Comparison of ENCODE assay signal across 14 mouse cellular contexts in genomic region chr8:111435071-111435828, GRCm38 (mm10). TPM values are rescaled to one million over a fixed set of nuclear protein-coding genes. Genes with fewer than 3 reads are reported as not detected.
DNase-seq lines count a peak whose midpoint lies in the region; ATAC-seq and TF ChIP-seq lines count a peak whose summit lies in the region.
"Had no signal": no experiment of that assay in that cellular context is flagged by ENCODE, and none has a peak within 500 bp of the region (broad histone marks: within the 10 kb centered on the region; RNA-seq: fewer than 3 reads in every experiment).

No protein-coding gene starts in this region.

- no peak for TF ChIP-seq POLR2A in embryonic fibroblast, embryonic 13.5 days (IDR thresholded peaks at IDR 0.05; ENCODE audit: low read depth, low read length)

- H3K27ac ChIP-seq in kidney, embryonic 14.5 days (ENCODE audit: low read depth, low read length) = no peak overlapping the region
- H3K27ac ChIP-seq in embryonic fibroblast, embryonic 13.5 days (ENCODE audit: insufficient read depth, low read length) = peak overlapping the region; percentile 19; the same call in 1 of the 2 replicates
- H3K27ac ChIP-seq in gastrocnemius, adult 2 months = no peak overlapping the region
- H3K27ac ChIP-seq: heart, embryonic 10.5 days had no signal

- intact Hi-C loops in gastrocnemius, adult 2 months (cut with DNase I) = no loop called here
- intact Hi-C loops in heart, postnatal 14 days (cut with DNase I) = no loop called here

- 25% methylated on average over 11 of the region's 11 CpGs for WGBS in kidney, embryonic 14.5 days

- no peaks in the 10 kb centered on the region for H3K36me3 ChIP-seq in kidney, embryonic 14.5 days (ENCODE audit: control insufficient read depth, insufficient read depth, low read length)
- no peaks in the 10 kb centered on the region for H3K36me3 ChIP-seq in splenic B cell, adult 2 months (ENCODE audit: control insufficient read depth, insufficient read depth, low read length, poor library complexity, severe bottlenecking)
- H3K36me3 ChIP-seq: heart, embryonic 10.5 days had no signal

- H3K4me2 ChIP-seq in kidney, embryonic 14.5 days (replicated peaks; ENCODE audit: low read depth, low read length) = no peak overlapping the region

- H3K9me3 ChIP-seq in kidney, embryonic 14.5 days (ENCODE audit: control insufficient read depth, low read length) = no peaks in the 10 kb centered on the region
- H3K9me3 ChIP-seq: heart, embryonic 10.5 days had no signal

- no peak for DNase-seq in kidney, postnatal 4 days
- DNase-seq in CD4-positive, CD25-positive, alpha-beta regulatory T cell, adult 2 months (ENCODE audit: low read depth, low spot score) = peak; percentile 63
- peak; percentile 15 for DNase-seq in splenic B cell, adult 2 months (ENCODE audit: low read depth, low spot score)
- DNase-seq in gastrocnemius, adult 2 months = no peak
- no peak for DNase-seq in heart, postnatal 14 days
- DNase-seq: heart, postnatal 4 days; liver, postnatal 0 days had no signal

- H3K27me3 ChIP-seq in kidney, embryonic 14.5 days (ENCODE audit: control insufficient read depth, insufficient read depth, low read length) = no peaks in the 10 kb centered on the region
- no peaks in the 10 kb centered on the region for H3K27me3 ChIP-seq in splenic B cell, adult 2 months (ENCODE audit: control insufficient read depth, insufficient read depth, low read length, poor library complexity, severe bottlenecking)

- TF ChIP-seq CTCF in embryonic fibroblast, embryonic 13.5 days (IDR thresholded peaks at IDR 0.05; ENCODE audit: borderline replicate concordance, insufficient read depth, low read length) = no peak
- TF ChIP-seq CTCF in gastrocnemius, adult 2 months (IDR thresholded peaks at IDR 0.05) = no peak

- no peak overlapping the region for H3K9ac ChIP-seq in kidney, embryonic 14.5 days (ENCODE audit: low read depth, low read length)
- H3K9ac ChIP-seq: liver, postnatal 0 days had no signal

- peak; percentile 83 for ATAC-seq in kidney, embryonic 14.5 days (ENCODE audit: low FRiP score, low TSS enrichment)
- ATAC-seq: liver, postnatal 0 days had no signal

- no peaks in the 10 kb centered on the region for H3K4me1 ChIP-seq in kidney, embryonic 14.5 days (ENCODE audit: control insufficient read depth, insufficient read depth, low read length)
- peaks cover 4% of the 10 kb centered on the region; the same call in 1 of the 2 replicates for H3K4me1 ChIP-seq in embryonic fibroblast, embryonic 13.5 days (ENCODE audit: control insufficient read depth, insufficient read depth, low read length)
- H3K4me1 ChIP-seq: heart, embryonic 10.5 days had no signal

- H3K4me3 ChIP-seq in kidney, embryonic 14.5 days (ENCODE audit: low read length) = no peak overlapping the region
- no peak overlapping the region for H3K4me3 ChIP-seq in embryonic fibroblast, embryonic 13.5 days (ENCODE audit: insufficient read depth, low read length)
- no peak overlapping the region for H3K4me3 ChIP-seq in gastrocnemius, adult 2 months
- H3K4me3 ChIP-seq: erythroblast, embryonic 14.5 days; heart, embryonic 10.5 days had no signal

RNA-seq across cellular contexts. Expression of gene Fa2h, which starts 41.6 kb away (rescaled TPM):
- 0.84 and 0.90 TPM in 2 replicates for polyA plus RNA-seq in kidney, embryonic 14.5 days (2014; fragmentation: Nextera tagmentation; extraction: Ambion mirVana)
- polyA plus RNA-seq in embryonic fibroblast, embryonic 13.5 days (2011; ENCODE audit: insufficient read length, low read depth, missing spikeins) = not detected in 2 replicates
- under 1 TPM; 0.48 to 0.50 TPM for total RNA-seq in gastrocnemius, adult 2 months (2021)
- total RNA-seq in heart, postnatal 14 days (2021) = under 1 TPM; 0.10 to 0.48 TPM
- total RNA-seq: common myeloid progenitor, adult 5-6 weeks; monocyte, adult 5-6 weeks had no signal
- polyA plus RNA-seq: erythroblast, embryonic 14.5 days; heart, embryonic 10.5 days; limb, embryonic 11.5 days had no signal

Comparison
In these comparisons a context has a peak if more than half of its experiments do, and no peak if none do; other contexts are left out.
1. DNase-seq: peak in CD4-positive, CD25-positive, alpha-beta regulatory T cell, adult 2 months (single experiment) and splenic B cell, adult 2 months (single experiment); none in kidney, postnatal 4 days (0 of 2), gastrocnemius, adult 2 months (single experiment) and heart, postnatal 14 days (0 of 2).